Mouse (Mus musculus) layer of hippocampus, postnatal 10 days (tissue): ENCODE measurements around the gene Timm17b. TPM values are rescaled to one million over a fixed set of nuclear protein-coding genes. Genes with fewer than 3 reads are reported as not detected.

Experiments used
- DNase-seq, 2 experiments: peaks; one replicate each; pipeline ENCODE4 v3.0.0; 2021; ENCODE audit warnings: low spot score in 2 of 2
- total RNA-seq, 2 experiments: library from RNA; stranded (reverse); gene quantifications; 2 replicates each; pipeline ENCODE4 v1.2.3; 2021

Timm17b gene
- total RNA-seq, 2 experiments from 2014 or later, result 31.8 to 33.2 TPM

- DNase-seq, result peak; percentile 46 to 63
These were observed 20.6 kb downstream of the Timm17b start, which contains the start of gene Pcsk1n for GRCm38 (mm10) chrX:7919601-7920383. Pcsk1n (plus strand) TSS chrX:7919822.

DNA sequence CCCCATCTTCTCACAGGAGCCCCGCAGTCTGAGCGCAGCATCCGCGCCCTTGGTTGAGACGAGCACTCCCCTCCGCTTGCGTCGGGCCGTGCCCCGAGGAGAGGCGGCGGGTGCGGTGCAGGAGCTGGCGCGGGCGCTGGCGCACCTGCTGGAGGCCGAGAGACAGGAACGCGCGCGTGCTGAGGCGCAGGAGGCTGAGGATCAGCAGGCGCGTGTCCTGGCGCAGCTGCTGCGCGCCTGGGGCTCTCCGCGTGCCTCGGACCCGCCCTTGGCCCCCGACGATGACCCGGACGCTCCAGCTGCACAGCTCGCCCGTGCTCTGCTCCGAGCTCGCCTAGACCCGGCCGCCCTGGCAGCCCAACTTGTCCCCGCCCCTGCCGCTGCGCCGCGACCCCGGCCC is 22.9 kb downstream of the Timm17b start:
- peak in 1 of 2 experiments; percentile 5 for DNase-seq

DNA sequence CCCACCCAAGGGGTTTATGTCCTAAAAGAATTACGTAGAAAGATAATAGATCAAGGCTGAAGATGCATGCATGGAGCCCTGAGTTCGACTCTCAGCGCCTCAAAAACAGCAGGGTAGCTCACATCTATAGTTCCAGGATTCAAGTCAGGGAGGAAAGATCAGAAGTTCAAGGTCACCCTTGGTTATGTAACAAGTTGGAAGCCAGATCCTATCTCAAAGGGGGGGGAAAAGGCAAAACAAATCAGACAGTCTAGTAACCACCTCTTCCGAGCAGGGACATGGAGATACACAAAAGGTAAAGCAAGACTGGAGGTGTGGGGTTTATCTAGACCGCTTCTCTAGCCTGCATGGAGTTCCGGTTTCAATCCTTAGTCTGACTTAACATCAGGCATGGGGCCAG is 27.1 kb downstream of the Timm17b start:
- no peak for DNase-seq

DNA sequence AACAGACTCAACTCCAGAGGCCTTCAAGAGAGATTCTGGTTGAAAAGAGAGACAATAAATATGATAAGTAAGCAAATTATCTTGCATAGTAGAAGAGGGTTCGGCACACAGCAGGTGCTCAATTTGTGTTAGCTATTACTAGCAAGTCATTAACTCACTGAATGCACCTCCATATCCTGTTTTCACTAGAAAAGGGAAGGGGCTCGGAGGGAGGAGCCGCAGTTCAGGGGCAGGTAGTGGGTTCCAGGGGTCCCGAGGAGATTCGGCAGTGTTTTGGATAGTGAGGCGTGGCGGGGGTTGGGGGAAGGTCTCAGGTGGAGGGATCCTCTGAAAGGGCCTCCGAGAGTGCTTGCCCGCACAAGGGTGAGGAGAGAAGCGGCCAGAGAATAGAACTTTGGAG is 28.0 kb downstream of the Timm17b start:
- no peak for DNase-seq

GRCm38 (mm10) chrX:7928270-7928790 is 29.2 kb downstream of the Timm17b start, which contains the start of gene Eras:
Eras (minus strand) TSS chrX:7928607.
- no peak for DNase-seq

- no peak for DNase-seq
These were observed 37.7 kb downstream of the Timm17b start for GRCm38 (mm10) chrX:7936874-7937273.

GRCm38 (mm10) chrX:7937667-7938066 is 38.5 kb downstream of the Timm17b start:
- no peak for DNase-seq

- DNase-seq, result no peak
These were observed 46.5 kb downstream of the Timm17b start for GRCm38 (mm10) chrX:7945618-7946017.

DNA sequence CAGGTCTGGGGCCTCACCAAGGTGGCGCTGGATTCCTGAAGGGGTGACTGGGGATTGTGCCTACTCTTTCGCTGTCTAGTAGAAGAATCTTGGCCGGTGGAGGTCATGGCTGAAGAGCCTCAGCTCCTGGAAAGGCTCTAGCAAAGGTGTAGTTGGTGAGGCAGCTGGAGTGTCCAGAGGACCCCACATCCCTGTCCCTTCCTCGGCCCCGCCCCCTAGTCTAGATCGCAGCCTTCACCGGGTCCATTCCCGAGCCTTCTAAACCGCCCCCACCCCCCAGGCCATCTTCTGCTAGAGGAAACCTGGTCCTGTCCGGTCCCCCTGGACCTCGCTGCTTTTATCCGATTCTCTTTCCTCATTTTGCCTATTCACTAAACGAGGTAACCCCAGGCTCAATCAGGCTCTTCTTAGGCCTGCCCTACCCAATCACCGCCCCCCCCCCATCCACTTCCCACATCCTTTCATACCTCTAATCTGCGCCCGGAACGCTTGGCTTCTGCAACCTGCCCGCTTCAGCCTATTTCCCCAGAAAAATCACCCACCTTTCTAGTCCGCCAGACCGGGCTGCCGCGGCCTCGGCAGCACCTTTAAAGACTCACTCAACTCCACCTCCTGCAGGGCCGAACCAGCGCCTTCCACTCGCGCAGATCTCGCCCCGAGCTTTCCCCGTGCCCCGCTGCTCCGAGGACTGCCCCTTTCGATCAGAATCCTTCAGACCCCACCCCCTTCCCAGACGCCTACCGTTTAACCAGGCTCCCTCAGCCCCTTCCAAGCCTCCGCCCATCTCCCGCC is 48.1 kb downstream of the Timm17b start, which contains the start of gene Hdac6:
TSS of gene Hdac6 (minus strand) at position 782 of the 792 bp plus-strand sequence.
- DNase-seq, result peak in 1 of 2 experiments; percentile 8

DNA sequence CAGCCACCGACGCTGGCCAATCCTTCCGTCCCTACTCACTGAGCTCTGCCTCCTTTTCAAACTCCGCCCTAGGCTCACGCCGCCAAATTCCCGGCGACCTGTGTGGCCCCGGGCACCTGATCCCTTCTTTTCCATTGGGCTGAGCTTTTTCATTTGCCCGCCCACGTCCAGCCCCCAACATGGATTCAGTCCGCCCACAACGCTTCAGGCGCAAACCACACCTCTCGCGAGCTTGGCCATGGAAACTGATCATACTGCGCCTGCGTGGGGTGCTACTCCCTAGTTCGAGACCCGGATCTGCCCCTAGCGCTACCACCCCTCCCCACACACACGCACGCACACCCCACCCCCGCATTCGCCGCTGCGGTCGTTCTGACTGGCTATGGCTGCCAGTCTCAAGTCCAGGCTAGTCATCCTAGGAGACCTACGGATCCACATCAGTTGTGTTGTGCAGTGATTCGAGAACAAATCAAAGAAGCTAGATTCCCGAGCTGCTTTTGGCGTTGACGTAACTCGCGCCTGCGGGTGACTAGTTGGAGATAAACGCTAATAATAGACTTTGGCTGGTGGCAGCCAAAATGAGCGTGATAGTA is 48.8 kb downstream of the Timm17b start:
- peak; percentile 87 to 92 for DNase-seq

- DNase-seq, result no peak
These were observed 50.9 kb downstream of the Timm17b start for GRCm38 (mm10) chrX:7950091-7950490.

Other genes with a start within 250 kb of the Timm17b start
- gene Prickle3, start 242.1 kb upstream of the Timm17b start, total RNA-seq, result 1 to 10 TPM; 2.0 TPM
- 10 to 100 TPM; 14.9 to 19.3 TPM for gene Plp2, start 228.0 kb upstream of the Timm17b start, total RNA-seq
- under 1 TPM in 1 of 2 experiments, not detected in 1; 0.42 TPM for gene Magix, start 218.1 kb upstream of the Timm17b start, total RNA-seq
- 10 to 100 TPM; 35.5 to 38.4 TPM for gene Gpkow, start 202.2 kb upstream of the Timm17b start, total RNA-seq
- 10 to 100 TPM; 34.3 to 41.8 TPM for gene Wdr45, start 185.0 kb upstream of the Timm17b start, total RNA-seq
- not detected for gene Gm45208, start 177.1 kb upstream of the Timm17b start, total RNA-seq
- gene Praf2, start 170.9 kb upstream of the Timm17b start, total RNA-seq, result 10 to 100 TPM; 85.0 to 98.9 TPM
- gene Ccdc120, start 148.5 kb upstream of the Timm17b start, total RNA-seq, result 10 to 100 TPM; 23.0 to 24.5 TPM
- gene Tfe3, start 136.8 kb upstream of the Timm17b start, total RNA-seq, result 10 to 100 TPM; 28.8 to 38.6 TPM
- 10 to 100 TPM; 86.1 to 93.0 TPM for gene Gripap1, start 109.6 kb upstream of the Timm17b start, total RNA-seq
- 10 to 100 TPM; 11.8 to 12.0 TPM for gene Kcnd1, start 77.1 kb upstream of the Timm17b start, total RNA-seq
- gene Otud5, start 58.0 kb upstream of the Timm17b start, total RNA-seq, result 10 to 100 TPM; 67.3 to 67.8 TPM
- gene Pim2, start 21.1 kb upstream of the Timm17b start, total RNA-seq, result 10 to 100 TPM; 39.1 to 39.9 TPM
- gene Slc35a2, start 15.3 kb upstream of the Timm17b start, total RNA-seq, result 10 to 100 TPM; 46.7 to 47.4 TPM
- gene Pqbp1, start 88 bp upstream of the Timm17b start, total RNA-seq, result 10 to 100 TPM; 79.4 to 87.7 TPM
- gene Gm10491, start 8.5 kb downstream of the Timm17b start, total RNA-seq, result not detected
- gene Gm10490, start 10.2 kb downstream of the Timm17b start, total RNA-seq, result not detected
- gene Pcsk1n, start 20.5 kb downstream of the Timm17b start, total RNA-seq, result 100 to 1,000 TPM; 307 to 355 TPM
- gene Eras, start 29.2 kb downstream of the Timm17b start, total RNA-seq, result not detected
- 10 to 100 TPM; 59.2 to 60.6 TPM for gene Hdac6, start 48.5 kb downstream of the Timm17b start, total RNA-seq
- not detected for gene Gata1, start 78.7 kb downstream of the Timm17b start, total RNA-seq
- 1 to 10 TPM in 1 of 2 experiments, under 1 TPM in 1; 0.78 to 1.2 TPM for gene Glod5, start 119.1 kb downstream of the Timm17b start, total RNA-seq
- gene Suv39h1, start 175.4 kb downstream of the Timm17b start, total RNA-seq, result 10 to 100 TPM; 30.4 to 30.7 TPM
- 1 to 10 TPM; 1.2 to 1.7 TPM for gene Was, start 191.1 kb downstream of the Timm17b start, total RNA-seq
- 100 to 1,000 TPM; 219 to 231 TPM for gene Wdr13, start 233.5 kb downstream of the Timm17b start, total RNA-seq
- 100 to 1,000 TPM; 248 to 315 TPM for gene Rbm3, start 246.5 kb downstream of the Timm17b start, total RNA-seq